Mouse (Mus musculus) stomach, postnatal 0 days (tissue): ENCODE results near the gene Map2k7. TPM values are rescaled to one million over a fixed set of nuclear protein-coding genes. Genes with fewer than 3 reads are reported as not detected.

Source experiments
- ATAC-seq: fragments of 200-750 bp; cut with Nextera tagmentation; 2 replicates; pipeline ENCODE4 v1.8.0; 2017; ENCODE audit not compliant: low FRiP score, low TSS enrichment
- DNase-seq: peaks from one replicate; pipeline ENCODE4 v3.0.0-alpha.2; 2016; ENCODE audit warnings: low spot score
- H3K27ac ChIP-seq: fragments of 300-500 bp; sonication (generic); replicated peaks from 2 replicates; pipeline ENCODE4 v1.5.1; 2014; ENCODE audit warnings: mild to moderate bottlenecking, control low read depth
- H3K27me3 ChIP-seq: fragments of 300-500 bp; sonication (generic); 2 replicates; pipeline ENCODE4 v1.6.1; 2014; ENCODE audit warnings: low read length; ENCODE audit not compliant: control insufficient read depth, insufficient read depth
- H3K36me3 ChIP-seq: fragments of 300-500 bp; sonication (generic); 2 replicates; pipeline ENCODE4 v1.6.1; 2014; ENCODE audit warnings: low read length, mixed read lengths; ENCODE audit not compliant: control insufficient read depth, insufficient read depth
- H3K4me1 ChIP-seq: fragments of 300-500 bp; sonication (generic); replicated peaks from 2 replicates; pipeline ENCODE4 v1.6.1; 2014; ENCODE audit warnings: antibody characterized with exemption; ENCODE audit not compliant: control insufficient read depth, insufficient read depth
- H3K4me2 ChIP-seq: fragments of 300-500 bp; sonication (generic); replicated peaks from 2 replicates; pipeline ENCODE4 v1.6.1; 2014; ENCODE audit warnings: low read depth, mild to moderate bottlenecking, control low read depth, moderate library complexity
- H3K4me3 ChIP-seq: fragments of 300-500 bp; sonication (generic); 2 replicates; pipeline ENCODE4 v1.5.1; 2014; ENCODE audit warnings: low read depth, low read length, control low read depth
- H3K9ac ChIP-seq: fragments of 300-500 bp; sonication (generic); 2 replicates; pipeline ENCODE4 v1.6.1; 2014; ENCODE audit warnings: mild to moderate bottlenecking, low read length, control low read depth, mixed read lengths
- H3K9me3 ChIP-seq: fragments of 300-500 bp; sonication (generic); 2 replicates; pipeline ENCODE4 v1.6.1; 2016; ENCODE audit warnings: low read length; ENCODE audit not compliant: control insufficient read depth
- CTCF ChIP-seq: IDR thresholded peaks from 2 replicates; pipeline ENCODE4 v1.5.1; 2016; ENCODE audit warnings: antibody characterized with exemption, low read depth, mild to moderate bottlenecking, moderate library complexity
- EP300 ChIP-seq: optimal IDR thresholded peaks from 2 replicates; pipeline ENCODE3; 2016; ENCODE audit warnings: antibody characterized with exemption
- WGBS: fragments of 180-500 bp; shearing (Covaris S2); extraction: QIAGEN DNeasy Blood & Tissue Kit; methylation state at CpG from one replicate; pipeline ENCODE4 v1.1.7; 2014; 5-methylcytosine and 5-hydroxymethylcytosine counted together
- polyA plus RNA-seq: library from polyadenylated mRNA; unstranded; fragments of >200 nt; fragmentation: Nextera tagmentation; extraction: Ambion mirVana; gene quantifications from 2 replicates; pipeline ENCODE4 v1.2.1, GENCODE M21; 2015

The Map2k7 gene
- polyA plus RNA-seq, 1 experiment from 2014 or later = 15.7 TPM

GRCm38 (mm10) chr8:4219617-4220016 is 18.9 kb upstream of the Map2k7 start:
- 77% methylated on average over 3 of the region's 3 CpGs for WGBS
- no peak overlapping the region for H3K27ac ChIP-seq
- H3K36me3 ChIP-seq = no peaks in the 10 kb centered on the region
- no peak overlapping the region for H3K4me2 ChIP-seq
- no peaks in the 10 kb centered on the region for H3K9me3 ChIP-seq
- TF ChIP-seq EP300 (no peak), CTCF (no peak)
- H3K27me3 ChIP-seq = peaks cover 6% of the 10 kb centered on the region; the same call in 1 of the 2 replicates
- no peak overlapping the region for H3K4me3 ChIP-seq
- ATAC-seq (no peak), DNase-seq (no peak)
- H3K9ac ChIP-seq = no peak overlapping the region
- H3K4me1 ChIP-seq = no peaks in the 10 kb centered on the region

GRCm38 (mm10) chr8:4222059-4222458 is 16.5 kb upstream of the Map2k7 start:
- DNase-seq = no peak
- Histone ChIP-seq H3K36me3 (no peaks in the 10 kb centered on the region), H3K9me3 (no peaks in the 10 kb centered on the region), H3K4me1 (no peaks in the 10 kb centered on the region), H3K9ac (no peak overlapping the region), H3K4me3 (no peak overlapping the region), H3K27me3 (peaks cover 3% of the 10 kb centered on the region; the same call in 1 of the 2 replicates), H3K4me2 (no peak overlapping the region), H3K27ac (no peak overlapping the region)
- no peak for TF ChIP-seq EP300
- TF ChIP-seq CTCF = no peak
- ATAC-seq = no peak

- H3K9me3 ChIP-seq = no peaks in the 10 kb centered on the region
- H3K4me2 ChIP-seq = peak overlapping the region; percentile 66
- H3K27me3 ChIP-seq = no peaks in the 10 kb centered on the region
- WGBS = 31% methylated on average over 4 of the region's 4 CpGs
- ATAC-seq = peak; percentile 25; the same call in 1 of the 2 replicates
- no peak overlapping the region for H3K27ac ChIP-seq
- DNase-seq = no peak
- H3K4me3 ChIP-seq = peak overlapping the region; percentile 46
- TF ChIP-seq CTCF (peak; percentile 26), EP300 (no peak)
- H3K36me3 ChIP-seq = no peaks in the 10 kb centered on the region
- H3K9ac ChIP-seq = peak overlapping the region; percentile 71; the same call in 1 of the 2 replicates
- no peaks in the 10 kb centered on the region for H3K4me1 ChIP-seq
Observed at GRCm38 (mm10) chr8:4226323-4226722, 12.2 kb upstream of the Map2k7 start.

GRCm38 (mm10) chr8:4226739-4227347 is 11.7 kb upstream of the Map2k7 start, which contains the start of gene Lrrc8e:
Lrrc8e (plus strand) TSS chr8:4226827.
- DNase-seq = peak; percentile 81
- H3K27me3 ChIP-seq = no peaks in the 10 kb centered on the region
- H3K9ac ChIP-seq = peak within 1 kb of the TSS; percentile 71
- peak within 1 kb of the TSS; percentile 66 for H3K4me2 ChIP-seq
- 4% methylated on average over 32 of the region's 33 CpGs for WGBS
- H3K4me3 ChIP-seq = peak within 1 kb of the TSS; percentile 46
- ATAC-seq = peak; percentile 80
- H3K27ac ChIP-seq = peak within 1 kb of the TSS; percentile 40
- no peaks in the 10 kb centered on the region for H3K36me3 ChIP-seq
- no peak for TF ChIP-seq CTCF
- TF ChIP-seq EP300 = no peak
- H3K9me3 ChIP-seq = no peaks in the 10 kb centered on the region
- no peaks in the 10 kb centered on the region for H3K4me1 ChIP-seq

GRCm38 (mm10) chr8:4227919-4228318 is 10.6 kb upstream of the Map2k7 start:
- ATAC-seq (no peak), DNase-seq (no peak)
- Histone ChIP-seq H3K4me3 (no peak overlapping the region), H3K9me3 (no peaks in the 10 kb centered on the region), H3K36me3 (no peaks in the 10 kb centered on the region), H3K27me3 (no peaks in the 10 kb centered on the region), H3K4me2 (no peak overlapping the region), H3K4me1 (no peaks in the 10 kb centered on the region), H3K27ac (no peak overlapping the region), H3K9ac (no peak overlapping the region)
- 93% methylated on average over 4 of the region's 4 CpGs for WGBS
- no peak for TF ChIP-seq EP300
- no peak for TF ChIP-seq CTCF

DNA sequence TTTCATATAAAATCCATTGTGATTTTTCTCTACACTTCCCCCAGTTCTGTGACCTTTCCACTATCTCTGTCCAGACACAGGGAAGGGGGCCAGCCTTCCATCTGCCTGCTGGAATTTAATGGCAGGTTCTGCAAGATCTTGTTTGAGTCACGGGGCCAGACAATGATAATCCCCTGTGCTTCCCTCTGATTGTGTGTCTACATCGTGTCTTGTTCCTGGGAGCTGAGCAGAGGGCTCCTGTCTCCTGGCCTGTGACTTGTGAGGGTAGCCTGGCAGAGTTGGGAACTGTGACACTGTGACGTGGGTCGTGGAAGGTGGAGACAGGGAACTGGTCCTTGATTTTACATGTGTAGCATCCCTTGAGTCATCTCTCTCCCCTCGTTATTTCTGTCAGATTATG is 8.8 kb upstream of the Map2k7 start:
- TF ChIP-seq EP300 (no peak), CTCF (no peak)
- Histone ChIP-seq H3K27me3 (no peaks in the 10 kb centered on the region), H3K27ac (no peak overlapping the region), H3K9me3 (no peaks in the 10 kb centered on the region), H3K36me3 (no peaks in the 10 kb centered on the region), H3K4me1 (no peaks in the 10 kb centered on the region), H3K9ac (no peak overlapping the region), H3K4me2 (no peak overlapping the region), H3K4me3 (no peak overlapping the region)
- ATAC-seq (no peak), DNase-seq (no peak)
- 70% methylated on average over 5 of the region's 5 CpGs for WGBS
